Mouse (Mus musculus) ES-E14 (cell line): ENCODE measurements around the gene Mgat4a.

Source experiments
- CHD2 ChIP-seq: IDR thresholded peaks from 2 replicates; pipeline ENCODE4 v1.6.1; 2014; ENCODE audit warnings: mild to moderate bottlenecking, low read depth, low read length, inconsistent platforms
- HCFC1 ChIP-seq: IDR thresholded peaks from 2 replicates; pipeline ENCODE4 v1.6.1; 2012; ENCODE audit warnings: low read length, inconsistent platforms, borderline replicate concordance; ENCODE audit not compliant: insufficient read depth

DNA sequence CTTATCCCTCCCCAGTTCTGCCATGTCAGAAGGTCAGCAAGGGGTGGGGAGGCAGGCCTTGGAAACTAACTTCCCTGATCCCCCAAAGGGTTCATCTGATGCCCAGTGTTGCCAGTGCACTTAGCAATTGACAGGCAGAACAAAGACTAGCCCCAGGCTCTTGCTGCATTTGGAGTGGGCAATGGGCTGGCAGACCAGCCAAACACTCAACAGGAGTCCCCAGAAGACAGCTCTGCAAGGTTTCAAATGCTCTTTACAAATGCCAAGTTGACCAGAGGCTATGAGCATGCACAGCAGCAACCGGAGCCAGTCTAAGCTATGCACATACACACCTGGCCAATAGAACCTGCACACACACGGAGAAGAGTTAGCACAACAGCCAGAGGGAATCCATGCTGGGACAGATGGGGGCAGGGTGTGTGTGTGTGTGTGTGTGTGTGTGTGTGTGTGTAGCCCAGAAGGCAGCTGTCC, 27.8 kb downstream of the Mgat4a start:
- TF ChIP-seq HCFC1 = no peak
- no peak for TF ChIP-seq CHD2
